Mouse (Mus musculus): ENCODE measurements around the gene Akap5. TPM values are rescaled to one million over a fixed set of nuclear protein-coding genes. Genes with fewer than 3 reads are reported as not detected.

Akap5 gene
- polyA plus RNA-seq, 1 experiment from 2014 or later: 1.9 TPM

DNA sequence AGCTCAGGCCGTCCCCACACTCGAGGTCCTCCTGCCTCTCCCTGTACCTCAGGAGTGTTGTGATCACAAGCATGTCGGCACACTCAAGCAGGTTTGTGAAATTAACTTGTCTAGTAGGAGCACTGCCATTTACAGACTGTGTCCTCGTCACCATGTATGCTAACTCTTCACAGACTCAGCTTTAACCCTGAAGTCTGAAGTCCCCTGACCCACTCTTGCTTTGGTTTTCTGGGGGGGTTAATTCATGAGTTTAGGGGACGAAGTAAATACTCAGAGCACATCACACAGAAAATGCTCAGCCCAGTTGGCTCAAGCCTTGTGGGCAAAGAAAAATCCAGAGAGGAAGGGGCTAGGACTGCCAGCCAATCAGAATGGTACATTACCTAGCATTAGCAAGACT lies 10.9 kb downstream of the Akap5 start:
- H3K27ac ChIP-seq (ENCODE audit: low read length): no peak overlapping the region
- no peaks in the 10 kb centered on the region for H3K4me1 ChIP-seq (ENCODE audit: insufficient read depth, low read length)
- H3K9me3 ChIP-seq (ENCODE audit: low read length): no peaks in the 10 kb centered on the region
- no peaks in the 10 kb centered on the region for H3K27me3 ChIP-seq (ENCODE audit: insufficient read depth, low read length)
- no peak for ATAC-seq (ENCODE audit: low FRiP score, low TSS enrichment)
- no peak overlapping the region for H3K4me3 ChIP-seq (ENCODE audit: low read length)
- H3K9ac ChIP-seq (replicated peaks; ENCODE audit: low read length): no peak overlapping the region
- no peak overlapping the region for H3K4me2 ChIP-seq (replicated peaks; ENCODE audit: low read depth, low read length)
- 76% methylated on average over 5 of the region's 5 CpGs for WGBS
- no peaks in the 10 kb centered on the region for H3K36me3 ChIP-seq (ENCODE audit: insufficient read depth, low read length)

DNA sequence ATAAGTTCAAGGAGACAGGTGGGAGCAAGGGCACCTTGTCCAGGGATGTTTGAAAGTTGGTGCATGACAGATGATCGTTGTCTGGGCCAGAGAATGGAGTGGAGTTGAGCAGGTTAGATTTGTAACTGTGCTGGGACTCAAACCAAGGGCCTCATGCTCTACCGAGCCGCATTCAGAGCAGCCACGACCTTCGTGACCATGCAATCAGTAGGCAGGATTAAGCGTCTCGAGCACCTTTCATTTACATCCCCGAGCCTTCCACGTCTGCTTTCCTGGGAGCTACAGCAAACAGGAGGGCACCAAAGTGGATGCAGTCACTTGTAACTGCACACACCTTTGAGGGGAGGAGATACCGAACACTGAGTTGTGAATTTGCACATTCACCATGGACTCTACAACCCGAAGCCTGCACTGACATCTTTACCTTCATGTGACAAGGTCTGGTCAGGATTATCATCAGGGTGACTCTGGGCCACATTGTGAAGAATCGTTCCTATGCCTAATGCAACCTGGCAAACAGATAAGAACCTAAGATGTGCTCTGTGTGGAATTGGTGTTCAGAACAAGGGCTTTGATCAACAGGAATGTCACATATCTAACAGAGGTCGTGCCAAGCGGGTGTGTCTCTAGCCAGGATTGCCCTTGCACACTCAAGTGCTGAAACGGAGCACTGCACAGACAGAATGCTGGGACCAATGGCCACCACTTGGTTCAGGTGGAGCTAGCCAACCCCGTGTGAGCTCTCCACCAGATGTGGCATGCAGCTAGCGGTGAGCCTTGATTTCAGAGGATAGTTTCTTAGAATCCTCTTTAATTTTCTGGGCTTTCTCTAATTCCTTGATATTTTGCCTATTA lies 11.6 kb downstream of the Akap5 start:
- H3K9me3 ChIP-seq (ENCODE audit: low read length): no peaks in the 10 kb centered on the region
- H3K4me3 ChIP-seq (ENCODE audit: low read length): no peak overlapping the region
- no peaks in the 10 kb centered on the region for H3K4me1 ChIP-seq (ENCODE audit: insufficient read depth, low read length)
- no peaks in the 10 kb centered on the region for H3K36me3 ChIP-seq (ENCODE audit: insufficient read depth, low read length)
- H3K27ac ChIP-seq (ENCODE audit: low read length): no peak overlapping the region
- no peak overlapping the region for H3K4me2 ChIP-seq (replicated peaks; ENCODE audit: low read depth, low read length)
- H3K27me3 ChIP-seq (ENCODE audit: insufficient read depth, low read length): no peaks in the 10 kb centered on the region
- no peak for ATAC-seq (ENCODE audit: low FRiP score, low TSS enrichment)
- H3K9ac ChIP-seq (replicated peaks; ENCODE audit: low read length): no peak overlapping the region
- WGBS: 77% methylated on average over 17 of the region's 17 CpGs

DNA sequence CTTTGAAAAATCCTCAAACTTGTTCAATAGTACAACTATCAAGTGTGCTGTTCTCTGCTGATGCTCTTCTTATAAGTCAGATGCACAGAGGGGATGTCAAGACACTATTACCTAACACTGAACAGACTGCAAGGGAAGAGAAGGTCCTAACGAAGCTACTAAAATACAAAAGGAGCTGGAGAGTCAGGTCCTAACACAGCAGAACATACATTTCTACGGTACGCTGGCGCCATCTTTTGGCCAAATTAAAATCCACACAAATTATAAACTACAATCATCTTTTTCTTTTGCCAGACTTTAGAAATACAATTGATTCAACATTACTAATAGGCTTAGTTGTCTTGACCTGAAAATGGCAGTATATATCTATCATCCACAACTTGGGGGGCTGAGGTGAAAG lies 16.4 kb downstream of the Akap5 start:
- Histone ChIP-seq H3K4me2 (replicated peaks; ENCODE audit: low read depth, low read length) (no peak overlapping the region), H3K4me3 (ENCODE audit: low read length) (no peak overlapping the region), H3K36me3 (ENCODE audit: insufficient read depth, low read length) (no peaks in the 10 kb centered on the region), H3K9ac (replicated peaks; ENCODE audit: low read length) (no peak overlapping the region), H3K9me3 (ENCODE audit: low read length) (no peaks in the 10 kb centered on the region), H3K27ac (ENCODE audit: low read length) (no peak overlapping the region), H3K4me1 (ENCODE audit: insufficient read depth, low read length) (no peaks in the 10 kb centered on the region), H3K27me3 (ENCODE audit: insufficient read depth, low read length) (no peaks in the 10 kb centered on the region)
- no peak for ATAC-seq (ENCODE audit: low FRiP score, low TSS enrichment)
- 5% methylated on average over 4 of the region's 4 CpGs for WGBS

DNA sequence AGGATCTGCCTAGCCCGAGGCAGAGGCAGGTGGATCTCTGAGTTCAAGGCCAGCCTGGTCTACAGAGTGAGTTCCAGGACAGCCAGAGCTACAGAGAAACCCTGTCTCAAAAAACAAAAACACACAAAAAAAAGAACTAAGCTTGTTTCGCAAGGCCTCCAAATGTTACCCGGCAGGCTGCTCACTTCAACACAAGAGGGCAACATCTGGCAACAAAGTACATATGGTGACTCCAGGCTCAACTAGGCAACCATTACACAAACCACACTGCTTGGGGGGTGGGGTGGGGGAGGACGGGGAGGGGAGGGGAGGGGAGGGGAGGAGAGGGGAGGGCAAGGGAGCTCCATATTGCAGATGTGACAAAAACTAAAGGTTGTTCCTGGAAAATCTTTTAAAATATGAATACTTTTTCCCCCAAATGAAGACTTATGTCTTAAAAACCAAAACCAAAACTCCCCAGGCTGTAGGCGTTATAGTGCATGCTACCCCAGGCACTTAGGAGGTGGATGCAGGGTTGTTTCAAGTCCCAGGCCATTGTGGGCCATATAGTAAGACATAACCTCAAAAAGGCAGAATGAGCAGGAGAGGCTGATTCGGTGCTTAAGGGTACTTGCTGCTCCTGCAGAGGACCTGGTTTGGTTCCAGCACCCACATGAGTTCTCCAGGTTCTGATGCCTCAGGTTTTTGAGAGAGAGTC lies 21.2 kb downstream of the Akap5 start:
- peak; percentile 40; the same call in 1 of the 2 replicates for ATAC-seq (ENCODE audit: low FRiP score, low TSS enrichment)
- Histone ChIP-seq H3K4me3 (ENCODE audit: low read length) (no peak overlapping the region), H3K36me3 (ENCODE audit: insufficient read depth, low read length) (peaks cover 8% of the 10 kb centered on the region), H3K9ac (replicated peaks; ENCODE audit: low read length) (no peak overlapping the region), H3K4me2 (replicated peaks; ENCODE audit: low read depth, low read length) (no peak overlapping the region), H3K27ac (ENCODE audit: low read length) (no peak overlapping the region), H3K9me3 (ENCODE audit: low read length) (no peaks in the 10 kb centered on the region), H3K4me1 (ENCODE audit: insufficient read depth, low read length) (no peaks in the 10 kb centered on the region), H3K27me3 (ENCODE audit: insufficient read depth, low read length) (no peaks in the 10 kb centered on the region)
- 72% methylated on average over 6 of the region's 6 CpGs for WGBS

DNA sequence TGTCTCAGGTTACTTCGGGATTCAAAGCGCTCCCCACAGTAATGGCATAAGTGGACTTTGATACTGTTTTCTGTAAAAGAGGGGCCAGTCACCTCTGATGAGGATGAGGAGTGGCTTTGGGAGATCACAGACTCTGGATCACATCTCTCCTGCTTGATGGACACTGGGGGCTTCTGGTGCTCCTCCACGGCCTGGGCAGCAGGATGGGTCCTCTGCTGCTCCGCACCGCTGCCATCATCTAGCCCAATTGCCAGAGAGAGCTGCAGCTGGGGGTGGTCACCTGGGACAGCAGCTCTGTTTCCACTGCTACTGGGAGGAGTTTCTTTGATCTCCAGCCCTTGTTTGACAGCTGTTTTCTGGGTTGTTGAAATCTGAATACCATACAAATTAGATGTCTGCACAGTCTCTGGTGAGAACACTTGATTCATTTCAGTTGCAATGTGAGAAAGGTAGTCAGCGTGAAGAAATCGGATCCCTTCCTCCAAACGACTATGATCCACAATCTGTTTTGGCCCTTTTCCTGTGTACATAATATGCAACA lies 25.1 kb downstream of the Akap5 start:
- WGBS: 42% methylated on average over 8 of the region's 8 CpGs
- no peaks in the 10 kb centered on the region for H3K4me1 ChIP-seq (ENCODE audit: insufficient read depth, low read length)
- H3K9ac ChIP-seq (replicated peaks; ENCODE audit: low read length): no peak overlapping the region
- no peaks in the 10 kb centered on the region for H3K27me3 ChIP-seq (ENCODE audit: insufficient read depth, low read length)
- H3K36me3 ChIP-seq (ENCODE audit: insufficient read depth, low read length): peaks cover 16% of the 10 kb centered on the region
- no peak overlapping the region for H3K27ac ChIP-seq (ENCODE audit: low read length)
- H3K4me3 ChIP-seq (ENCODE audit: low read length): no peak overlapping the region
- peak; percentile 59; the same call in 1 of the 2 replicates for ATAC-seq (ENCODE audit: low FRiP score, low TSS enrichment)
- H3K4me2 ChIP-seq (replicated peaks; ENCODE audit: low read depth, low read length): no peak overlapping the region
- no peaks in the 10 kb centered on the region for H3K9me3 ChIP-seq (ENCODE audit: low read length)

DNA sequence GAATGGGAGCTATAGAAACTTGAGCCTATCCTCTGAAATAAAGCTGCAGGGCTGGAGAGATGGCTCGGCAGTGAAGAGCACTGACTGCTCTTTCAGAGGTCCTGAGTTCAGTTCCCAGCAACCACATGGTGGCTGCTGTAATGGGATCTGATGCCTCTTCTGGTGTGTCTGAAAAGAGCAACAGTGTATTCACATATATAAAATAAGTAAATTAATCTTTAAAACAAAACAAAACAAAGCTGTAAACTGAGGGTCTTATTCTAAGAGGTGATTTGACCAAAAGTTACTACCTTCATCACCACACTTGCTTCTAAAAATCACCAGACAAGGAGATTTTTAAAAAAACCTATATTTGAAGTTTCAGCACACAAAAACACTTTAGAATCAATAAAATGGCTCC lies 36.2 kb downstream of the Akap5 start:
- 46% methylated on average over 1 of the region's 1 CpGs for WGBS
- H3K4me2 ChIP-seq (replicated peaks; ENCODE audit: low read depth, low read length): no peak overlapping the region
- no peak overlapping the region for H3K27ac ChIP-seq (ENCODE audit: low read length)
- no peak overlapping the region for H3K9ac ChIP-seq (replicated peaks; ENCODE audit: low read length)
- no peaks in the 10 kb centered on the region for H3K27me3 ChIP-seq (ENCODE audit: insufficient read depth, low read length)
- no peaks in the 10 kb centered on the region for H3K9me3 ChIP-seq (ENCODE audit: low read length)
- no peak overlapping the region for H3K4me3 ChIP-seq (ENCODE audit: low read length)
- no peak for ATAC-seq (ENCODE audit: low FRiP score, low TSS enrichment)
- 0 out of 2 replicates have a peak, but pooled peaks cover 5% of the 10 kb centered on the region for H3K36me3 ChIP-seq (ENCODE audit: insufficient read depth, low read length)
- peaks cover 7% of the 10 kb centered on the region for H3K4me1 ChIP-seq (ENCODE audit: insufficient read depth, low read length)

DNA sequence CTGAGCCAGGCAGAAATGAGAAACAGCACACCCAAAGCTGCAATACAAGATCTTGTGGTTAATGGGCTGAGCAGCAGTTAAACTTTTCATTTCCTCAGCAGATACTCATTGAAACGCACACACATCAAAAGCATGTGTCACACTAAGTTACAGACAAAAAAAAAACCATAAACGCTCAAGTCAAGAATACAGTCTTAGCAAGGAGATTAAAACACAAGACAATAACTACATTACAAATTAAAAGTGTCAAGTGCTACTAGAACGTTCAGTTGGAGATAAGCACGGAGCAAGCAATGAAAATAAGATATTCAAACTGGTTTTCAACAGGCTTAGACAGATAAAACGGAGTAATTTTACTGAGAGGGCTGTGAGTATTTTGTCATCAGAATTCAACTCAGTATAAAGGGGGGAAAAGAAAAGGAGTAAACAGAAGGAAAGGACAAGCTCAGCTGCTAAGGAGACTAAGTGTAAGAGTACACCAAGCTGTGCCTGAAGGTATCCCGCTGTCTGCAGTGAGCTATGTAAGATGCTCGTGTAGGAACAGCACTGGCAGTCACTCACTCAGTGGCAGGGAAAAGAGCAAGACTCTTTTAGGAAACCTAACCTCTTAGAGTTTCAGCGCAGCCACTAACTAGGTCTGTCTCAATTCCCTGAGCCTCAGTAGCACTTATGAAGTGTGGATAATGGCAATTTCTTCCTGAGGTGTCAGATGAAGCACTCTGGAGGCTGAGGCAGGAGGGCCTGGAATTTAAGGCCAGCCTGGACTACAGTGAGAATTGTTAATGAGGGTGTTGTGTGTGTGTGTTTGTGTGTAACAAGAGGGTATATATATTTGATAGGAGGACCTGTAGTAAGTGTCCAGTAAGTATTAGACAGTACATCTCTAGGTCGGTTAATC lies 37.0 kb downstream of the Akap5 start:
- WGBS: 43% methylated on average over 9 of the region's 9 CpGs
- H3K27me3 ChIP-seq (ENCODE audit: insufficient read depth, low read length): no peaks in the 10 kb centered on the region
- H3K4me2 ChIP-seq (replicated peaks; ENCODE audit: low read depth, low read length): no peak overlapping the region
- ATAC-seq (ENCODE audit: low FRiP score, low TSS enrichment): no peak
- H3K27ac ChIP-seq (ENCODE audit: low read length): no peak overlapping the region
- 0 out of 2 replicates have a peak, but pooled peaks cover 5% of the 10 kb centered on the region for H3K36me3 ChIP-seq (ENCODE audit: insufficient read depth, low read length)
- no peak overlapping the region for H3K4me3 ChIP-seq (ENCODE audit: low read length)
- no peaks in the 10 kb centered on the region for H3K9me3 ChIP-seq (ENCODE audit: low read length)
- peaks cover 8% of the 10 kb centered on the region for H3K4me1 ChIP-seq (ENCODE audit: insufficient read depth, low read length)
- H3K9ac ChIP-seq (replicated peaks; ENCODE audit: low read length): no peak overlapping the region

DNA sequence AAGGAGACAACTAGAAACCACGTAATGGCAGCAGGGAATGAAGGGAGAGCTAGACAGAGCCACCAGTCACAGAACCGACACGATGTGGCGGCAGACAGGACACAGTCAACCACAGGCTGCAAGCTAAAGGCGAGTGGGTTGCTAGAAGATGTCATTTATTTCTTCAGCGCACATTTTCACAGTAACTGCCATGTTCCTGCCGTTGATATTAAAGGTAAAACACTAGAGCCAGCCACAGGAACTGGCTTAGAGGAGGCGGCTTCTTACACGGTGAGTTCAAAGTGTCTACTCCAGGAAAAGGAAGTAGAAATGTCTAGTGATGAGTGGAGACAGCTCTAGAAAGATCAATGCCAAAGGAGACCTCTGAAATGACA lies 37.6 kb downstream of the Akap5 start:
- Histone ChIP-seq H3K9me3 (ENCODE audit: low read length) (no peaks in the 10 kb centered on the region), H3K9ac (replicated peaks; ENCODE audit: low read length) (no peak overlapping the region), H3K4me3 (ENCODE audit: low read length) (no peak overlapping the region), H3K27me3 (ENCODE audit: insufficient read depth, low read length) (no peaks in the 10 kb centered on the region), H3K36me3 (ENCODE audit: insufficient read depth, low read length) (0 out of 2 replicates have a peak, but pooled peaks cover 5% of the 10 kb centered on the region), H3K27ac (ENCODE audit: low read length) (no peak overlapping the region), H3K4me2 (replicated peaks; ENCODE audit: low read depth, low read length) (no peak overlapping the region), H3K4me1 (ENCODE audit: insufficient read depth, low read length) (peaks cover 14% of the 10 kb centered on the region)
- 75% methylated on average over 9 of the region's 9 CpGs for WGBS
- no peak for ATAC-seq (ENCODE audit: low FRiP score, low TSS enrichment)

DNA sequence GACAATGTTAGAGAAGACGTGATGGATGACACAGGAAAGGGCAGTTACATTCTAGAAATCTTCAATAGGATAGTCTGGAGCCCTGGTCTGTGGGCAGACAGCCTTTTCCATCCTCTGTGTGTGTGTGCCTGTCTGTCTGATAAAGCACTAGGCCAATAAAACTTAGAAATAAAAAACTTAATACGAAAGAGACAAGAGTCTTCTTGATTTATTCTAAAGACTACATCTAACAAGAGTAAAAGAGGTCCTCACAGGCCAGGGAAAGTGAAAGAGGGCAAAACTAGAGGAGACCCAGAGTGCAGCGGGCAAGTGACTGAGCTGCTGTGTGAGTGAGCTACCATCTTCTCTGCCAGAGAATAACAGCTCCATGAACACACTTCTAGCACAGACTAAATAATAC lies 41.6 kb downstream of the Akap5 start:
- Histone ChIP-seq H3K9me3 (ENCODE audit: low read length) (no peaks in the 10 kb centered on the region), H3K4me1 (ENCODE audit: insufficient read depth, low read length) (peaks cover 28% of the 10 kb centered on the region), H3K4me2 (replicated peaks; ENCODE audit: low read depth, low read length) (no peak overlapping the region), H3K27me3 (ENCODE audit: insufficient read depth, low read length) (no peaks in the 10 kb centered on the region), H3K36me3 (ENCODE audit: insufficient read depth, low read length) (0 out of 2 replicates have a peak, but pooled peaks cover 2% of the 10 kb centered on the region), H3K9ac (replicated peaks; ENCODE audit: low read length) (no peak overlapping the region), H3K27ac (ENCODE audit: low read length) (no peak overlapping the region), H3K4me3 (ENCODE audit: low read length) (no peak overlapping the region)
- ATAC-seq (ENCODE audit: low FRiP score, low TSS enrichment): no peak
- 79% methylated on average over 3 of the region's 3 CpGs for WGBS
